Comparison of ENCODE assay signal across 8 mouse cellular contexts in the genomic region with DNA sequence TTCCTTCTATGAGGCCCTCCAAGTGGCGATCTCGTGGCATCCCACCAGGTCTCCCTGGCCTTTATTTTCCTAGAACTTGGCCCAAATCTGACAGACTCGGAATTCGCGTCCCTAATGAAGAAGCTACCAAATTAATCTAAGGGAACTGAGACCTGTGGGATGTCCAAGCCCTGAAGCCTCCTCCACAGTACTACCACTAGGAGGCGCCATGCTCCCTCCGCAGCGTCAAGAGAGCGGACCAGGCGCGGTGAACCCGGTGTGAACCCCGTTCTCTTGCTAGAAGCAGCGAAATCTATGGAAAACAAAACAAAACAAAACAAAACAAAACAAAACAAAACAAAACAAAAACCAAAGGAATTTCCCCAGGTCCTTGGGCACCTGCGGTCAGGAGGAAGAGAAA. TPM values are rescaled to one million over a fixed set of nuclear protein-coding genes. Genes with fewer than 3 reads are reported as not detected.
DNase-seq lines count a peak whose midpoint lies in the region; ATAC-seq and TF ChIP-seq lines count a peak whose summit lies in the region.

No protein-coding gene starts in this region.

- no peak for TF ChIP-seq EP300 in lung, postnatal 0 days (IDR thresholded peaks at IDR 0.05)

- peak; percentile 50 for DNase-seq in right cerebral cortex, postnatal 14 days
- no peak for DNase-seq in right cerebral cortex, postnatal 25 days
- DNase-seq in adrenal gland, postnatal 4 days (ENCODE audit: low spot score in 2 of 2): peak; percentile 42 to 43
- peak; percentile 66 for DNase-seq in kidney, adult 18-20 months
- DNase-seq in lung, postnatal 0 days (ENCODE audit: low spot score): peak; percentile 82
- DNase-seq in spleen, adult 12 weeks (ENCODE audit: low spot score): peak; percentile 68
- no peak for DNase-seq in MN1 (ENCODE audit: low spot score)

- H3K9me3 ChIP-seq in erythroblast, embryonic 14.5 days (ENCODE audit: control insufficient read depth, low read length): peaks cover 4% of the 10 kb centered on the region
- H3K9me3 ChIP-seq in lung, postnatal 0 days (ENCODE audit: low read length): no peaks in the 10 kb centered on the region

- no peak overlapping the region for H3K9ac ChIP-seq in lung, postnatal 0 days (replicated peaks; ENCODE audit: low read depth)

- H3K4me3 ChIP-seq in erythroblast, embryonic 14.5 days (replicated peaks): peak overlapping the region; percentile 40
- no peak overlapping the region for H3K4me3 ChIP-seq in lung, postnatal 0 days (ENCODE audit: low read depth, low read length)

- ATAC-seq in lung, postnatal 0 days: no peak; the same call in 1 of the 2 replicates

- no peaks in the 10 kb centered on the region for H3K27me3 ChIP-seq in erythroblast, embryonic 14.5 days (ENCODE audit: control insufficient read depth)
- no peaks in the 10 kb centered on the region for H3K27me3 ChIP-seq in lung, postnatal 0 days (replicated peaks; ENCODE audit: insufficient read depth, low read length)

- no peak overlapping the region for H3K4me2 ChIP-seq in lung, postnatal 0 days (replicated peaks; ENCODE audit: low read depth, low read length)

- TF ChIP-seq CTCF in lung, postnatal 0 days (IDR thresholded peaks at IDR 0.05): peak; percentile 91

- peaks cover 52% of the 10 kb centered on the region for H3K4me1 ChIP-seq in erythroblast, embryonic 14.5 days (ENCODE audit: control insufficient read depth)
- H3K4me1 ChIP-seq in lung, postnatal 0 days (ENCODE audit: insufficient read depth, low read depth, low read length): no peaks in the 10 kb centered on the region

- peaks cover 11% of the 10 kb centered on the region for H3K36me3 ChIP-seq in erythroblast, embryonic 14.5 days (ENCODE audit: control insufficient read depth)
- no peaks in the 10 kb centered on the region for H3K36me3 ChIP-seq in lung, postnatal 0 days (ENCODE audit: insufficient read depth, low read length)

- H3K27ac ChIP-seq in lung, postnatal 0 days (ENCODE audit: low read length): no peak overlapping the region

- WGBS in lung, postnatal 0 days: 7% methylated on average over 15 of the region's 15 CpGs

RNA-seq across cellular contexts. Expression of a gene that starts 9.3 kb away (rescaled TPM):
- 10 to 100 TPM; 27.0 to 28.3 TPM for total RNA-seq in adrenal gland, postnatal 4 days (2021)
- 1.8 and 2.1 TPM in 2 replicates for polyA plus RNA-seq in erythroblast, embryonic 14.5 days (2012)
- polyA plus RNA-seq in lung, postnatal 0 days (2015; fragmentation: Nextera tagmentation; extraction: Ambion mirVana): 15.8 and 18.9 TPM in 2 replicates

RNA-seq across cellular contexts. Expression of a gene that starts 29.0 kb away (rescaled TPM):
- total RNA-seq in adrenal gland, postnatal 4 days (2021): 1 to 10 TPM; 3.1 to 7.9 TPM
- polyA plus RNA-seq in erythroblast, embryonic 14.5 days (2012): 35.4 and 47.5 TPM in 2 replicates
- polyA plus RNA-seq in lung, postnatal 0 days (2015; fragmentation: Nextera tagmentation; extraction: Ambion mirVana): 0.94 and 1.0 TPM in 2 replicates

RNA-seq across cellular contexts. Expression of a gene that starts 29.6 kb away (rescaled TPM):
- total RNA-seq in adrenal gland, postnatal 4 days (2021): 1,000 to 10,000 TPM in 1 of 2 experiments, under 1 TPM in 1; 0.42 to 1,494 TPM
- not detected in 2 replicates for polyA plus RNA-seq in erythroblast, embryonic 14.5 days (2012)
- 0.46 TPM in 1 of 2 replicates, not detected in the other for polyA plus RNA-seq in lung, postnatal 0 days (2015; fragmentation: Nextera tagmentation; extraction: Ambion mirVana)

RNA-seq across cellular contexts. Expression of a gene that starts 48.2 kb away (rescaled TPM):
- total RNA-seq in adrenal gland, postnatal 4 days (2021): 10 to 100 TPM; 27.7 to 28.0 TPM
- 0.56 and 0.79 TPM in 2 replicates for polyA plus RNA-seq in erythroblast, embryonic 14.5 days (2012)
- 7.3 and 8.7 TPM in 2 replicates for polyA plus RNA-seq in lung, postnatal 0 days (2015; fragmentation: Nextera tagmentation; extraction: Ambion mirVana)

Comparison
In these comparisons a context has a peak if more than half of its experiments do, and no peak if none do; other contexts are left out.
1. DNase-seq: peak in right cerebral cortex, postnatal 14 days (single experiment), adrenal gland, postnatal 4 days (2 of 2), kidney, adult 18-20 months (single experiment), lung, postnatal 0 days (single experiment) and spleen, adult 12 weeks (single experiment); none in right cerebral cortex, postnatal 25 days (single experiment) and MN1 (single experiment).
2. RNA of a gene that starts 29.0 kb away (polyA plus RNA-seq): 35.4 to 47.5 TPM in erythroblast, embryonic 14.5 days; 0.94 to 1.0 TPM in lung, postnatal 0 days; every median in the first group is over 10 times any median in the second.